Mouse (Mus musculus) C2C12 (cell line): Measurements from ENCODE around the gene Heatr3.

ENCODE experiments used
- CEBPB ChIP-seq: IDR thresholded peaks from one replicate; pipeline ENCODE4 v1.6.1; 2011; ENCODE audit warnings: low read depth, mild to moderate bottlenecking, control low read depth, moderate library complexity
- CTCF ChIP-seq: IDR thresholded peaks from one replicate; pipeline ENCODE4 v1.5.1; 2011; ENCODE audit not compliant: control insufficient read depth, insufficient read depth, insufficient read length
- MAX ChIP-seq: IDR thresholded peaks from one replicate; pipeline ENCODE4 v1.6.1; 2011; ENCODE audit warnings: mild to moderate bottlenecking, control low read depth
- MYOD1 ChIP-seq: IDR thresholded peaks from one replicate; pipeline ENCODE4 v1.6.1; 2011; ENCODE audit warnings: low read depth; ENCODE audit not compliant: control insufficient read depth, insufficient read length
- MYOG ChIP-seq: IDR thresholded peaks from one replicate; pipeline ENCODE4 v1.6.1; 2011; ENCODE audit not compliant: control insufficient read depth, insufficient read length; ENCODE audit errors: extremely low read depth
- USF1 ChIP-seq: IDR thresholded peaks from one replicate; pipeline ENCODE4 v1.6.1; 2011; ENCODE audit warnings: low read depth, mild to moderate bottlenecking, control low read depth, moderate library complexity

- TF ChIP-seq USF1 (no peak), CTCF (no peak), MYOD1 (no peak), CEBPB (peak; percentile 81), MYOG (no peak), MAX (no peak)
These were observed 22.8 kb downstream of the Heatr3 start for GRCm38 (mm10) chr8:88160237-88160995.
